Mouse (Mus musculus) kidney, adult 8-10 months (tissue): ENCODE data around the gene Gm49403.
A peak's percentile ranks its signal among the peaks of the same experiment; 100 is the strongest.

Experiments used
- DNase-seq, 2 experiments: peaks; one replicate each; pipeline ENCODE4 v3.0.0; 2022

Gm49403 gene

DNA sequence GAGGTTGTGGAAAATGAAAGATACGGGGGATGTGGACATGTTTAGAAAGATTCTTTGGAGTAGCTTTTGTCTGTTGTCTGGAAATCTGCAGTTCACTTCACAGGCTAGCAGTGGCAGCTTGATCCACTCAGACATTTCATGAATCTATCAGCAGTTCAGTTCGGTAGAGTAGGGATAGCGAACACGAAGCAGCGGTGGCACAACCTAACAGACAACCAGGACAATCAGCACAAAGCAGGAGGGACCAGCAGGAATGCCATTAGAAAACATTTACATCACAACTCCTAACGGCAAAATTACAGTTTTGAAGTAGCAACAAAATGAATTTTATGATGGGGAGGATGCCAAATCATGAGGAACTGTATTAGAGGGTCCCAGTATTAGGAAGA lies 35.9 kb downstream of the Gm49403 start:
- no peak for DNase-seq

DNA sequence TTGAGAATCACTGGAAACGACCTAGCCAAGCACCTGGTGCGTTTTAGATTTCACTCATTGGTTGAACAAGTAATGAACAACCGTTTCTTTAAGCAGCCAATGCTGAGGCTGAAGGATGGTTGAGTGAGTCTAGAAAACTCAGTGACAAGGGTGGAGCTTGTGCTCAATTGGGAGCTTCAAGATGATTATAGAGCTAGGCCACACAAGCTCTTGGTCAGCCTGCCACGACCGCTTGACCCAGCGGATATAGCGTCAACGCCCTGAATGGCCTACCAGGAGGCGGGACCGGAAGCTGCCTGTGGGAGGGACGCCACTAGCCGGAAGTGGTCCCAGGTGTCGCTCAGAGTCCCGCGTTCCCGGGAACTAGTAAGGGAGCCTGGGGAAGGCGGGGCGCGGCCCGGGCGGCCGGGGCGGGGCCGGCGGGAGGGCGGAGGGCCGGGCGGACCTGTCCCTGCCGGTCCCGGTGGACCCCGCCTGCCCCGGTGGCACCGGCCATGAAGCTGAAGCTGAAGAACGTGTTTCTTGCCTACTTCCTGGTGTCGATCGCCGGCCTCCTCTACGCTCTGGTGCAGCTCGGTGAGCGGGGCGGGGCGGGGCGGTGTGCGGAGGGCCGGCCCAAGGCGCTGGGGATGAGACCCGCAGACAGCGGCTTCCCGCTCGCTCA lies 36.5 kb downstream of the Gm49403 start, which contains the start of gene B3gat3:
Gene B3gat3, plus strand, starts transcription at position 302 of the 664 bp plus-strand sequence.
- DNase-seq: peak; percentile 96 to 97

DNA sequence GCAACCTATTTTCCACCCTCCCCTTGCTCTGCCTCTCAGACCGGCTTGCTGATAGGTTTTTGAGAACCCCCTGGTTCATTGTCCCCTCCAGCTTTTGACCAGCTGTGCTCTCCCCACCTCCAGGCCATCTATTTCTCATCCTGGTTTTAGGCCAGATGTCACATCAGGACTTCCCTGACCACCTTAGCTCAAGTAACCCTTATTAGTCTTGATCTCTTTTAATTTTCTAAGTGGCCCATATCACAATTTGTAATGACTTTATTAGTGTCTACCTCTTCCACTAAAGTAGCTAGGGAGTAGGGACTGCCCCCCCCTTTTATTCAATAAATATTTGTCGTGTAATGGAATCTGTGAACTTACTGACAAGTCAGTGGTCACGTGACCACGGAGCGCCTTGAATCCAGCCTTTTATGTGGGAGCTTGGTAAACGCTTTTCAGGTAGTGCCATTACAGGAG lies 37.1 kb downstream of the Gm49403 start:
- DNase-seq: no peak

DNA sequence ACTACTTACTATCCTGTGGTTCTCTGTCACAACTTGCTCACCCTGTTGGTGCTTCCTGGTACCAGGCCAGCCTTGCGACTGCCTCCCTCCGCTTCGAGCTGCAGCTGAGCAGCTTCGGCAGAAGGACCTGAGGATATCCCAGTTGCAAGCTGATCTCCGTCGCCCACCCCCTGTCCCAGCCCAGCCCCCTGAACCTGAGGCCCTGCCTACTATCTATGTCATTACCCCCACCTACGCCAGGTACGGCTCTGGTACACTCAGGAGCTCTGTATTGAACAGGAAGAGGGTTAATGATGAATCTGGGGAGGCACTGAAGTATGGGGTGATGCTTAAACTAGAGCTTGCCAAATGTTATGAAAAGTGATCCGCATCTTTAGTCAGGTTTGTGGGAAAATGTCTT lies 38.0 kb downstream of the Gm49403 start:
- no peak for DNase-seq

DNA sequence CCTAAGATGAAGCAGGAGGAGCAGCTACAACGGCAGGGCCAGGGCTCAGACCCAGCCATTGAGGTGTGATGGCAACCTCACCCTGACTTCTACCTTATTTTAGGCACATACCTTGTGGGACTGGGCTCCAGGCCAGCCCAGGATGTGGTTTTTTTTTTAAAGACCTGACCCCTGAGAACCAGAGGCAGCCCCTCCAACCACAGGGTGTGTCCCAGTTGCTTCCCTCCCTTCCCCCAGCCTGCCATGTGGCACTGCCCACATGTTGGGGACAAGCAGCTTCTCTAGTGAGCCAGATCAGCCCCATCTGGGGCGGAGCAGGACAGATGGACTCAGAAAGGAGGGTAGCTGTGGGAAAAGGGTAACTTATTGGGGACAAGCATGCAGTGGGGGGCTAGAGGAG lies 43.0 kb downstream of the Gm49403 start:
- no peak for DNase-seq

DNA sequence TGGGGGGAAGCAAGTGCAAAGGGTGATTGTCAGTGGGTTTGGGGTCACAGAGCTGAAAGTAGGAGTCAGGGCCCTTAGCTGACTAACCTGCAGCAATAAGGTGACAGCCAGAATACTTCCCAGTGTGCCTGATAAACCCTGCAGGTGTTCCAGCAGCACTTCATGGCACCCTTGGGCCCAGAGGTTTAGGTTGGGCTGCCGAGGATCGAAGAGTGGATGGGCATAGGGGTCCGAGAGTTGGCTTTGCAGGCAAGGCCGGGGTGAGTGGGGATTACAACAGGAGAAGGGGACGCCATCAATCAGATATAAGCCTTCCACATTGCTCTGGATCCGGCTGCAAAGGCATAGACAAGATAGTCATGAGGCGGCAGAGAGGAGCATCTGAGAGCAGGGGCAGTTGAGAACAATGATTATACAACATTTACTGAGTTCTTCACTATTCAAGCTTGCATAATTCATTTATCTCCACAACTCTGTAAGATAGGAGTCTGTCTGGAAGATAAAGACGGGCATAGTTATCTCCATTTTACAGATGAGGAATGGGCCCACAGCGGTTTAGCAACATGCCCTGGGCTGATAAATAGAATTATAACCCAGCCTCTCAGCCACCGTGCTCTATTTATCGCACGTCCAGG lies 44.3 kb downstream of the Gm49403 start:
- DNase-seq: no peak

DNA sequence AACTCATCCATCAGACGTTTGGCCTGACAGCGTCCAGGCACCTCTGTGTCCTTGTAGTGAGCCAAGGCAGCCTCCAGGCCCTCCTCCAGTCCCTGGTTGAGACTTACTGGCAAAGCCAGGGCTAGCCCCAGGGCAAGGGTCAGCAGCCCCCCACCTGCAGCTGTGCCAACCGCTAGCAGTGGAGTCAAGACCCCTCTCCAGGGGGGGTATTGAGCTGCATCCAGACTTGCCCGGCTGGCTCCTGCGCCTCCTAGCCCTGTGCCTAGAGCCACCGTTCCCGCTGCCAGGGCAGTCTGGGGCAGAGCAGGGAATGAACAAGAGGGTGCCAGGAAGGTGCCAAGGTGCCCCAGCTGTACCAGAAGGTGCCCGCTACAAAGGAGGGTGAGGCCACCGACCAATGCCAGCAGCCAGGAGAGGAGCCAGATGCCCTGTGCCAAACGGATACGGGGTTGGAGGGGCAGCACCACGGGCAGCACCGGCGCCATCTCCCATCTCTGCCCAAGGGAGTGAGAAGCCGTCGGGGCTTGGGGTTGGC lies 45.0 kb downstream of the Gm49403 start:
- no peak for DNase-seq

DNA sequence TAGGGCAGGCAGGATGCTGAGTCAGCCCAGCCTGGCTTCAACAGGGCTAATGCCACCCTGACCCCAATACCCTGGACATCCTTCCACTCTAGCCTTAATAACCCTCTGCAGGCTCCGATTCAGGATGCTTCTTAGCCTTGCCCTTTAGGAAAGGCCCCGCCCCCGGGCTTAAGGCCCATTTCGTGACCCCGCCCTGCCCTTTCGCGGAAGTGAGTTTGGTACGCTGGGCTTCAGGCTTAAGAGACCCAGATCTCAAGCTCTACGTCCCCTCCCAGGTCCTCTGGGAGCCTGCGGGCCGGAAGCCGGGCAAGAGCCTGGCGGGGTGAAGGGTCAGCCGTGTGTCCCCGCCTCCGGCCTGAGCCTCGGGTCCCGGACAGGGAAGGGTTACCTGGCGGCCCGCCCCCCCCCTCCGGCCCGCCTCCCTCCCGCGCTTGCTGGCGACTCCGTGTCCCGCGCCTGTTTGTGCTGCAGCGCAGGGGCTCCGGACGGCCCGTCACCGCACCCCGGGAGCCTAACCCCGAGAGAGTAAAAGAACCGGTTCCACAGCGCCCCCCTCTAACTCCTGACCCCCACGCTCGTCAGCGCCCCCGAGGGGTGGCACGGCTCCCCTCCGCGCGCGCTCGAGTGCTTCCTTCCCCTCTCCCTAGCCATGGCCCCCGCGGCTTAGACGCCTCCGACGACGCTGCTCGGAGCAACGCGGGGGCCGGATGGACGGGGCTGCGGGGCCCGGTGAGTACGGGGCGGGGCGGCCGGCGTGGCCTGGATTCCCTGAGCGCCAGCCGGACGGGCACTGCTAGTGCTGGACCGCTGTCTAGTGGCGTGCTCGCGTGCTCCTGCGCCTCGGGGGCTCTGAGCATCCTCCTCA lies 45.7 kb downstream of the Gm49403 start, which contains the start of the genes Rom1 and Eml3:
Gene Rom1, minus strand, starts transcription at position 133 of the 865 bp plus-strand sequence.
Gene Eml3, plus strand, starts transcription at position 329 of the 865 bp plus-strand sequence.
- peak; percentile 91 to 94 for DNase-seq

DNA sequence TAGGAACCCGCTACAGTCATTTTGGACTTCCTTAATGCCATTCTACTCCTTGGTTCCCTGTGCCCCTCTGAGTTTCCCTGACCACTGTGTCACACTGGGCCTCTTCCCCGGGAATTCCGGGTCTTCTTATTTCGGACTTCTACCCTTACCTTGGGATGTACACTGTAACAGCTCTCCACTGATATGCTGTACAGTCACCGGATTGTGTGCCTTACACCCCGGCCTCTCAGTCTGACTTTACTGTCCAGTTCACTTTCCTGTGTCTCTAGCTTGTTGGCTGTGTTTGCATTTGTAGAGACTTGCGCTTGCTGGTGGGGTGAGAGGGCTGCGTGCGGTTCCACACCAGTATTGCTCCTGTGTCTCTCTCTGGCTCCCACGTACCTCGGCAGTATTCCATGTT lies 46.4 kb downstream of the Gm49403 start:
- DNase-seq: no peak

DNA sequence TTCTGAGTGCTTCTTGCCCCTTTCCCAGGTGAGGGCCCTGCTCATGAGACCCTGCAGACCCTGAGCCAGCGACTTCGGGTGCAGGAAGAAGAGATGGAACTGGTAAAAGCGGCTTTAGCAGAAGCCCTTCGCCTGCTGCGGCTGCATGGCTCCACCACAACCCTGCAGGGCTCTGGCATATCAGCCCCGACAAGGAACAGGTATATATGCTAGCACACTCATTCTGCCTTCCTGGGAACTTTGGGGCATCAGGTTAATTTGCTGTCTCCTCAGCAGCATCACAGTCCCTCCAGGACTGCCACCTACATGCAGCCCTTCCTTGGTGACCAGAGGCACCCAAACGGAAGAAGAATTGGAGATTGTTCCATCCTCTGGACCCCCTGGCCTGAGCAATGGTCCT lies 47.0 kb downstream of the Gm49403 start:
- DNase-seq: no peak

DNA sequence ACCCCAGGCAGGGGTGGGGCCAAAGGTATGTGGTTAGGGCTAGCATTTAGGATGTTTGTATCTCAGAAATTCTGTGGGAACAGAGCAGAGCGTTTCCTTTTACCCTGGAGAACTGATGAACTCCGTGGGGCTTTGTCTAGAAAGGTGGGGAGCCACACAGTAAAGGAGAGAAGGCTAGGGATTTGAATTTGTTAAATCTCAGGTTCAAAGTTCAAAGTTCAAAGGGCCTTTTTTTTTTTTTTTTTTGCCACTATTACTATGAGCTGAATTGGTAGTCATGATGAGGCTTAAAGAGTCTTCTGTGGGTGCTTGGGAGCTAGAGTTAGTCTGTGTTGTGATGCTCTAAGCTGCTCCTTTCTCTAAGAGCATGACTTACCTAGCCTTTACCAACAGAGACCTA lies 53.0 kb downstream of the Gm49403 start:
- DNase-seq: no peak
